Mouse (Mus musculus): ENCODE measurements at regions not wholly inside any gene's neighbourhood (a gene's known extent, or its start where the extent isn't known, plus 50 kb on each side); places are given as distances from the start of the nearest gene placed in this dataset.
A peak's percentile ranks its signal among the peaks of the same experiment; 100 is the strongest.

- no peak for DNase-seq
Measured at GRCm38 (mm10) chr8:90502879-90503278, 154.7 kb upstream of the Tox3 start.

GRCm38 (mm10) chr8:90499315-90499714 is 151.2 kb upstream of the Tox3 start:
- no peak for DNase-seq

GRCm38 (mm10) chr8:90496658-90497163 is 148.6 kb upstream of the Tox3 start:
- DNase-seq: peak in 1 of 2 experiments; percentile 7

- DNase-seq: no peak
Measured at GRCm38 (mm10) chr8:90495943-90496371, 147.8 kb upstream of the Tox3 start.

- DNase-seq: no peak
Measured at GRCm38 (mm10) chr8:90492521-90493225, 144.5 kb upstream of the Tox3 start.

- DNase-seq: no peak
Measured at GRCm38 (mm10) chr8:90491691-90492090, 143.5 kb upstream of the Tox3 start.

GRCm38 (mm10) chr8:90490734-90491441 is 142.7 kb upstream of the Tox3 start:
- DNase-seq: no peak

- DNase-seq: no peak
Measured at GRCm38 (mm10) chr8:90486556-90486955, 138.4 kb upstream of the Tox3 start.

GRCm38 (mm10) chr8:90478149-90478548 is 130.0 kb upstream of the Tox3 start:
- no peak for DNase-seq

- DNase-seq: no peak
Measured at GRCm38 (mm10) chr8:90474066-90474465, 125.9 kb upstream of the Tox3 start.

- no peak for DNase-seq
Measured at GRCm38 (mm10) chr8:90470826-90471225, 122.7 kb upstream of the Tox3 start.

GRCm38 (mm10) chr8:90463708-90464107 is 115.6 kb upstream of the Tox3 start:
- no peak for DNase-seq

GRCm38 (mm10) chr8:90455321-90455720 is 107.2 kb upstream of the Tox3 start:
- no peak for DNase-seq

GRCm38 (mm10) chr8:90454130-90454529 is 106.0 kb upstream of the Tox3 start:
- DNase-seq: no peak

- no peak for DNase-seq
Measured at GRCm38 (mm10) chr8:90441058-90441851, 93.1 kb upstream of the Tox3 start.

- DNase-seq: no peak
Measured at GRCm38 (mm10) chr8:90414021-90414420, 65.9 kb upstream of the Tox3 start.
